Mouse (Mus musculus) heart, postnatal 0 days (tissue): ENCODE measurements around the gene Usp51. TPM values are rescaled to one million over a fixed set of nuclear protein-coding genes. Genes with fewer than 3 reads are reported as not detected.
"Not testable (repeated sequence)": the region's sequence is repeated elsewhere in the genome, so short reads cannot be mapped to it uniquely, and the experiment has no call there.

ENCODE experiments used
- ATAC-seq: fragments of 200-750 bp; cut with Nextera tagmentation; 2 replicates; pipeline ENCODE4 v1.8.0; 2017; ENCODE audit warnings: low read depth, moderate number of reproducible peaks, moderate library complexity; ENCODE audit not compliant: insufficient read depth
- DNase-seq: peaks from one replicate; pipeline ENCODE4 v3.0.0-alpha.2; 2016; ENCODE audit warnings: low spot score
- H3K27ac ChIP-seq: fragments of 300-500 bp; sonication (generic); 2 replicates; pipeline ENCODE4 v1.5.1; 2014; ENCODE audit warnings: low read depth, mild to moderate bottlenecking
- H3K27me3 ChIP-seq: fragments of 300-500 bp; sonication (generic); 2 replicates; pipeline ENCODE4 v1.6.1; 2014; ENCODE audit warnings: low read length, mixed read lengths; ENCODE audit not compliant: control insufficient read depth, insufficient read depth
- H3K36me3 ChIP-seq: fragments of 300-500 bp; sonication (generic); replicated peaks from 2 replicates; pipeline ENCODE4 v1.6.1; 2014; ENCODE audit warnings: low read length, mixed read lengths; ENCODE audit not compliant: control insufficient read depth, insufficient read depth
- H3K4me1 ChIP-seq: fragments of 300-500 bp; sonication (generic); 2 replicates; pipeline ENCODE4 v1.6.1; 2014; ENCODE audit warnings: antibody characterized with exemption; ENCODE audit not compliant: control insufficient read depth, insufficient read depth
- H3K4me2 ChIP-seq: fragments of 300-500 bp; sonication (generic); 2 replicates; pipeline ENCODE4 v1.6.1; 2014; ENCODE audit warnings: low read depth, mild to moderate bottlenecking, low read length, moderate library complexity
- H3K4me3 ChIP-seq: fragments of 300-500 bp; sonication (generic); 2 replicates; pipeline ENCODE4 v1.5.1; 2014; ENCODE audit warnings: low read depth, low read length
- H3K9ac ChIP-seq: fragments of 300-500 bp; sonication (generic); replicated peaks from 2 replicates; pipeline ENCODE4 v1.6.1; 2014; ENCODE audit warnings: low read depth, low read length, mixed read lengths
- H3K9me3 ChIP-seq: fragments of 300-500 bp; sonication (generic); replicated peaks from 2 replicates; pipeline ENCODE4 v1.6.1; 2016; ENCODE audit warnings: low read length; ENCODE audit not compliant: control insufficient read depth
- CTCF ChIP-seq: IDR thresholded peaks from 2 replicates; pipeline ENCODE4 v1.5.1; 2016; ENCODE audit warnings: antibody characterized with exemption, control low read depth, low read depth
- EP300 ChIP-seq: IDR thresholded peaks from 2 replicates; pipeline ENCODE4 v1.6.1; 2016; ENCODE audit warnings: antibody characterized with exemption, low read depth
- WGBS: fragments of 180-500 bp; shearing (Covaris S2); extraction: QIAGEN DNeasy Blood & Tissue Kit; methylation state at CpG from one replicate; pipeline ENCODE4 v1.1.7; 2014; 5-methylcytosine and 5-hydroxymethylcytosine counted together
- polyA plus RNA-seq: library from polyadenylated mRNA; unstranded; fragments of >200 nt; fragmentation: Nextera tagmentation; extraction: Ambion mirVana; gene quantifications from 2 replicates; pipeline ENCODE4 v1.2.1, GENCODE M21; 2015
- total RNA-seq: library from RNA; depleted of rRNA; stranded (reverse); fragments of >200 nt; gene quantifications from 2 replicates; pipeline ENCODE4 v1.2.3, GENCODE M21; 2014; ENCODE audit warnings: low replicate concordance

The Usp51 gene
- total and polyA plus RNA-seq, 2 experiments from 2014 or later: 0.19 TPM; not detected in 1

- Histone ChIP-seq H3K27ac (no peak overlapping the region), H3K9me3 (no peaks in the 10 kb centered on the region), H3K4me1 (no peaks in the 10 kb centered on the region), H3K27me3 (no peaks in the 10 kb centered on the region), H3K9ac (no peak overlapping the region), H3K4me2 (no peak overlapping the region), H3K36me3 (no peaks in the 10 kb centered on the region), H3K4me3 (no peak overlapping the region)
- ATAC-seq (no peak), DNase-seq (no peak)
- no peak for TF ChIP-seq CTCF
- TF ChIP-seq EP300: no peak
- 46% methylated on average over 2 of the region's 2 CpGs for WGBS
Measured at GRCm38 (mm10) chrX:152985009-152985408, 21.3 kb upstream of the Usp51 start.

- not testable (repeated sequence) for H3K9ac ChIP-seq, H3K4me2 ChIP-seq, H3K27ac ChIP-seq, H3K36me3 ChIP-seq, H3K27me3 ChIP-seq, H3K4me1 ChIP-seq, ATAC-seq, DNase-seq, H3K9me3 ChIP-seq, H3K4me3 ChIP-seq
Measured at GRCm38 (mm10) chrX:152989852-152990251, 16.4 kb upstream of the Usp51 start.

GRCm38 (mm10) chrX:152996105-152996504 is 10.2 kb upstream of the Usp51 start:
- no CpG with 5 or more reads among the region's 3 CpGs for WGBS
- not testable (repeated sequence) for H3K27me3 ChIP-seq, H3K4me3 ChIP-seq, DNase-seq, H3K9me3 ChIP-seq, H3K4me1 ChIP-seq, H3K27ac ChIP-seq, H3K9ac ChIP-seq, H3K36me3 ChIP-seq, H3K4me2 ChIP-seq, ATAC-seq

GRCm38 (mm10) chrX:153007021-153007684 is 884 bp downstream of the Usp51 start:
- Histone ChIP-seq H3K36me3 (no peaks in the 10 kb centered on the region), H3K9ac (peak overlapping the region; percentile 51; the same call in 1 of the 2 replicates), H3K9me3 (no peaks in the 10 kb centered on the region), H3K27ac (0 out of 2 replicates have a peak overlapping the region, but pooled peaks have one; percentile 13), H3K4me3 (peak overlapping the region; percentile 57), H3K4me1 (no peaks in the 10 kb centered on the region), H3K27me3 (no peaks in the 10 kb centered on the region), H3K4me2 (peak overlapping the region; percentile 80)
- WGBS: 16% methylated on average over 43 of the region's 58 CpGs
- TF ChIP-seq CTCF (no peak), EP300 (no peak)
- ATAC-seq (peak; percentile 81), DNase-seq (peak; percentile 11)

GRCm38 (mm10) chrX:153007685-153008047 is 1.4 kb downstream of the Usp51 start:
- H3K9me3 ChIP-seq: no peaks in the 10 kb centered on the region
- H3K27me3 ChIP-seq: no peaks in the 10 kb centered on the region
- ATAC-seq (no peak), DNase-seq (no peak)
- H3K27ac ChIP-seq: no peak overlapping the region
- peak overlapping the region; percentile 51; the same call in 1 of the 2 replicates for H3K9ac ChIP-seq
- no peaks in the 10 kb centered on the region for H3K36me3 ChIP-seq
- TF ChIP-seq EP300: no peak
- WGBS: 25% methylated on average over 9 of the region's 9 CpGs
- peak overlapping the region; percentile 57 for H3K4me3 ChIP-seq
- H3K4me2 ChIP-seq: peak overlapping the region; percentile 80
- no peaks in the 10 kb centered on the region for H3K4me1 ChIP-seq

- H3K4me3 ChIP-seq, H3K9me3 ChIP-seq, H3K36me3 ChIP-seq, H3K4me2 ChIP-seq, H3K27ac ChIP-seq, ATAC-seq, H3K4me1 ChIP-seq, DNase-seq, H3K9ac ChIP-seq, H3K27me3 ChIP-seq: not testable (repeated sequence)
- WGBS: no CpG with 5 or more reads among the region's 3 CpGs
Measured at GRCm38 (mm10) chrX:153025255-153025654, 19.0 kb downstream of the Usp51 start.

- H3K36me3 ChIP-seq, H3K4me2 ChIP-seq, DNase-seq, H3K9me3 ChIP-seq, H3K27me3 ChIP-seq, ATAC-seq, H3K4me3 ChIP-seq, H3K27ac ChIP-seq, H3K9ac ChIP-seq, H3K4me1 ChIP-seq: not testable (repeated sequence)
- WGBS: 90% methylated on average over 2 of the region's 3 CpGs
Measured at GRCm38 (mm10) chrX:153025709-153026108, 19.4 kb downstream of the Usp51 start.

- ATAC-seq, H3K9ac ChIP-seq, H3K4me1 ChIP-seq, DNase-seq, H3K27ac ChIP-seq, H3K27me3 ChIP-seq, H3K4me3 ChIP-seq, H3K9me3 ChIP-seq, H3K36me3 ChIP-seq, H3K4me2 ChIP-seq: not testable (repeated sequence)
Measured at GRCm38 (mm10) chrX:153031547-153031946, 25.3 kb downstream of the Usp51 start.
